Mouse (Mus musculus): Measurements from ENCODE around the gene Dctd. TPM values are rescaled to one million over a fixed set of nuclear protein-coding genes. Genes with fewer than 3 reads are reported as not detected.
"Not testable (repeated sequence)": the region's sequence is repeated elsewhere in the genome, so short reads cannot be mapped to it uniquely, and the experiment has no call there.

The Dctd gene
- polyA plus RNA-seq, 1 experiment = 16.1 TPM

DNA sequence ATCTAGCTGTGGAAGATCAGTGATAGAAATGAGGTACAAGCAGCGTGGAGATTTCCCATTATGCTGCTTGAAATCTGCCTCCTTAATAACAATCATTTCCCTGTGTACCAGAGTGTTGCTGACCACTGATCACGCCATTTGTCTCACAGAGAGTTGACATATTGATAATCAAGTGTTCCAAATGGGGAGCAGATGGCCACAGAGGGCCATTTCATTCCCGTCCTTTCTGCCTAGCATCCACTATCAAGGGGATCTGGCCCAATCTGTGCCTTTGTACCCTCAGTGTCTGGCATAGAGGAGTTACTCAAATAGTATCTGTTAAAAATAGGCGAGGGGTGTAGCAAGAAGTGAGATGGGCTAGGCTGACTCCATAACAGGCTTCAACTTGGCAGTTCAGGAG, 78.5 kb downstream of the Dctd start:
- TF ChIP-seq POLR2A (IDR thresholded peaks at IDR 0.05; ENCODE audit: extremely low read depth, insufficient read depth, low read length) = no peak
- no peak for TF ChIP-seq CTCF (IDR thresholded peaks at IDR 0.05; ENCODE audit: extremely low read depth, insufficient read depth, low read length)
- Histone ChIP-seq H3K27ac (ENCODE audit: insufficient read depth, low read length) (no peak overlapping the region), H3K4me1 (ENCODE audit: control insufficient read depth, insufficient read depth, low read length) (no peaks in the 10 kb centered on the region), H3K4me3 (ENCODE audit: insufficient read depth, low read length) (no peak overlapping the region)

DNA sequence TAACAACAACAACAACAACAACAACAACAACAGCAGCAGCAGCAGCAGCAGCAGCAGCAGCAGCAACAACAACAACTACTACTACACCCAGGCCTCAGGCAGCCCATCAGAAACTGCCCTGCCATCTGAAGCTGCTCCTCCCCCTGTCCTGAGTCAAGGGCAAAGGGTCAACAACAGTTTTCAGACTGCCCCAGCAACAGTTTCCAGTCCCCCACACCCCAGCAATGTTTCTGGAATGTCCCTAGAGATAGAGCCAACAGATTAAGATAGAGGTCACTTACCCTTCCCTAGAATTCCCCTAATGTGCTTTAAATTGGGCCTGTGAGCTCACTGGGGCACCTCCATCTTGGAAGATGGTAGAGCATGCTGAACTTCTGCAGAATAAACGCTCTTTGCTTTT, 79.0 kb downstream of the Dctd start:
- H3K27ac ChIP-seq (ENCODE audit: insufficient read depth, low read length) = no peak overlapping the region
- no peaks in the 10 kb centered on the region for H3K4me1 ChIP-seq (ENCODE audit: control insufficient read depth, insufficient read depth, low read length)
- no peak overlapping the region for H3K4me3 ChIP-seq (ENCODE audit: insufficient read depth, low read length)
- TF ChIP-seq POLR2A (IDR thresholded peaks at IDR 0.05; ENCODE audit: extremely low read depth, insufficient read depth, low read length) = no peak
- no peak for TF ChIP-seq CTCF (IDR thresholded peaks at IDR 0.05; ENCODE audit: extremely low read depth, insufficient read depth, low read length)

DNA sequence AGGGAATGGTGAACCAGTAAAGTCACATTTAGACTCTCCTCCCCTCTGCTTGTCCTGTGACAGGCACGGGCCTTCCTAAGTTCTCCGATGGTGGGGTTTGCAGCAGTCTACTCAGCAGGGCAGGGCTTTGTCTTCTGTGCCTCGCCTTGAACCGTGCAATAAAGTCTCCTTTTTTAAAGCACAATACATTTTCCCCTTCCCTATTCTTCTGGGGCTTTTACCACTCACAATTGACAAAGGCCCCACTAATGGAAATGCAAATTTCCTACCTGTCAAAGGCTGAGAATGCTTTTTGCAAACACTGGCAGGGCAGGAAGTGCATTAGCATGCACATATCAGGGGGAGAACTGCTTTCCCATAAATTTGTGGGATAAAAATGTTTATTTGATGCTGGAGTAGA, 80.1 kb downstream of the Dctd start:
- TF ChIP-seq CTCF (IDR thresholded peaks at IDR 0.05; ENCODE audit: extremely low read depth, insufficient read depth, low read length) (no peak), POLR2A (IDR thresholded peaks at IDR 0.05; ENCODE audit: extremely low read depth, insufficient read depth, low read length) (no peak)
- Histone ChIP-seq H3K27ac (ENCODE audit: insufficient read depth, low read length) (no peak overlapping the region), H3K4me3 (ENCODE audit: insufficient read depth, low read length) (no peak overlapping the region), H3K4me1 (ENCODE audit: control insufficient read depth, insufficient read depth, low read length) (peaks cover 2% of the 10 kb centered on the region; the same call in 1 of the 2 replicates)

GRCm38 (mm10) chr8:48180146-48180545, 81.3 kb downstream of the Dctd start:
- H3K27ac ChIP-seq (ENCODE audit: insufficient read depth, low read length); H3K4me1 ChIP-seq (ENCODE audit: control insufficient read depth, insufficient read depth, low read length); H3K4me3 ChIP-seq (ENCODE audit: insufficient read depth, low read length): not testable (repeated sequence)

- no peak overlapping the region for H3K27ac ChIP-seq (ENCODE audit: insufficient read depth, low read length)
- H3K4me3 ChIP-seq (ENCODE audit: insufficient read depth, low read length) = no peak overlapping the region
- TF ChIP-seq POLR2A (IDR thresholded peaks at IDR 0.05; ENCODE audit: extremely low read depth, insufficient read depth, low read length) = no peak
- no peak for TF ChIP-seq CTCF (IDR thresholded peaks at IDR 0.05; ENCODE audit: extremely low read depth, insufficient read depth, low read length)
- peaks cover 2% of the 10 kb centered on the region; the same call in 1 of the 2 replicates for H3K4me1 ChIP-seq (ENCODE audit: control insufficient read depth, insufficient read depth, low read length)
Measured at GRCm38 (mm10) chr8:48181000-48181399, 82.1 kb downstream of the Dctd start.

- no peak overlapping the region for H3K4me3 ChIP-seq (ENCODE audit: insufficient read depth, low read length)
- peaks cover 2% of the 10 kb centered on the region; the same call in 1 of the 2 replicates for H3K4me1 ChIP-seq (ENCODE audit: control insufficient read depth, insufficient read depth, low read length)
- no peak overlapping the region for H3K27ac ChIP-seq (ENCODE audit: insufficient read depth, low read length)
- TF ChIP-seq POLR2A (IDR thresholded peaks at IDR 0.05; ENCODE audit: extremely low read depth, insufficient read depth, low read length) (no peak), CTCF (IDR thresholded peaks at IDR 0.05; ENCODE audit: extremely low read depth, insufficient read depth, low read length) (no peak)
Measured at GRCm38 (mm10) chr8:48183758-48184157, 84.9 kb downstream of the Dctd start.

DNA sequence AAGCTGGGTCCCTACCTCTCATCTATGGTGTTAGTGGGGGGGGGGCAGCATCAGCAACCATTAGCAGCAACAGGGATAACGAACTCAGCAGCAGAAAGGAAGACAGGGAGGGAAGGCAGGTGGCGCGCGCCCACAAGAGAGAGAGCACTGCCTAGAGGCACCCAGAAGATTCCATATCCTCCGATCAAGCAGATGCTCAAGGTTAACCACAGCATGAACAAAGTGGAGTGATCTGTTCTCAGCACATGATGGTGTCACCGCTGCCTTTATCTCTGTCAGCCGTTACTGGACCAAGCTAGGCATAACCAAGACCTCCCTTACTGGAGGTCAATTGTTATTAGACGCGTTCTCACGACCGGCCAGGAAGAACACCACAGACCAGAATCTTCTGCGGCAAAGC, 89.7 kb downstream of the Dctd start:
- TF ChIP-seq CTCF (IDR thresholded peaks at IDR 0.05; ENCODE audit: extremely low read depth, insufficient read depth, low read length) (no peak), POLR2A (IDR thresholded peaks at IDR 0.05; ENCODE audit: extremely low read depth, insufficient read depth, low read length) (no peak)

DNA sequence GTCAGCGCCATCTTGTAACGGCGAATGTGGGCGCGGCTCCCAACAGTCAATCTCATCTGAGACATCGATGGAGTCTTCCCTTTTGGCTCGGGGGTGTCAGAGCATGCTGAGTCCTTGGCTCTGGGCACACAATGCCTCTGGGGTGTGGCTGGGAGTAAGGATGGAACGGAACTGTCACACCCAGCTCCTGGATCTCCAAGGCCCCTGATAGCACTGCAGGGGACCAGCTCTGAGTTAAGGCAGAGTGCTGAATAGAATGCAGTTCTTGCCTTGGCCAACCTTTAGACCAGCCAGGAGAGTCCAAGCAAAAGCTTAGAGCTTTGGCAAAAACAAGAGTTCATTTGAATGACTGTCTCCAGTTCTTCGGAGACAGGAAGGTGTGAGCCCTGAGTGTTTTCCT, 97.1 kb downstream of the Dctd start:
- Histone ChIP-seq H3K4me3 (ENCODE audit: insufficient read depth, low read length) (no peak overlapping the region), H3K27ac (ENCODE audit: insufficient read depth, low read length) (no peak overlapping the region), H3K4me1 (ENCODE audit: control insufficient read depth, insufficient read depth, low read length) (no peaks in the 10 kb centered on the region)
- TF ChIP-seq POLR2A (IDR thresholded peaks at IDR 0.05; ENCODE audit: extremely low read depth, insufficient read depth, low read length) (no peak), CTCF (IDR thresholded peaks at IDR 0.05; ENCODE audit: extremely low read depth, insufficient read depth, low read length) (no peak)

More for the DNA sequence above, 89.7 kb downstream of the Dctd start:
- H3K4me3 ChIP-seq (ENCODE audit: insufficient read depth, low read length) = no peak overlapping the region
- peaks cover 2% of the 10 kb centered on the region; the same call in 1 of the 2 replicates for H3K4me1 ChIP-seq (ENCODE audit: control insufficient read depth, insufficient read depth, low read length)
- H3K27ac ChIP-seq (ENCODE audit: insufficient read depth, low read length) = no peak overlapping the region

DNA sequence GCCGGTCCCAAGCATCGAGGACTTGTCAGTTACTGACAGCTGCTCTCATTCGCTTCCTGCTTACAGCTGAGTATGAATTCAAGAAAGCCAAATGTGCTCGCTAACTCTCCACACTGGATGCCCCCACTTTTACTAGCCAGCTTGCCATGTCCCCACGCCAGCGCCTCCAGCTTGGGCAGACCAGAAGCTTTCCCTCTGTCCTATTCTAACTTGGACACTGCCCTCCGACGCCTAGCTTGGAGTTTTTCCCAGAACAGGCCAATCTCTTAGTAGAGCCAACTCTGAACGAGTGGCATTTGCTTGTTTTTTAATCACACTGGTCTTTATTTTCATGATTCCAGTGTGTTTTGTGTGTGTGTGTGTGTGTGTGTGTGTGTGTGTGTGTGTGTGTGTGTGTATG, 100.3 kb downstream of the Dctd start:
- Histone ChIP-seq H3K4me1 (ENCODE audit: control insufficient read depth, insufficient read depth, low read length) (no peaks in the 10 kb centered on the region), H3K27ac (ENCODE audit: insufficient read depth, low read length) (no peak overlapping the region), H3K4me3 (ENCODE audit: insufficient read depth, low read length) (no peak overlapping the region)
- TF ChIP-seq CTCF (IDR thresholded peaks at IDR 0.05; ENCODE audit: extremely low read depth, insufficient read depth, low read length) (no peak), POLR2A (IDR thresholded peaks at IDR 0.05; ENCODE audit: extremely low read depth, insufficient read depth, low read length) (no peak)

- H3K4me1 ChIP-seq (ENCODE audit: control insufficient read depth, insufficient read depth, low read length) = no peaks in the 10 kb centered on the region
- TF ChIP-seq CTCF (IDR thresholded peaks at IDR 0.05; ENCODE audit: extremely low read depth, insufficient read depth, low read length) (no peak), POLR2A (IDR thresholded peaks at IDR 0.05; ENCODE audit: extremely low read depth, insufficient read depth, low read length) (no peak)
- H3K27ac ChIP-seq (ENCODE audit: insufficient read depth, low read length) = no peak overlapping the region
- H3K4me3 ChIP-seq (ENCODE audit: insufficient read depth, low read length) = no peak overlapping the region
Measured at GRCm38 (mm10) chr8:48202632-48203031, 103.7 kb downstream of the Dctd start.

Other genes with a start within 250 kb of the Dctd start
- gene Wwc2, start 108.2 kb upstream of the Dctd start, polyA plus RNA-seq (2012; rRNA removed) = 10.1 and 10.5 TPM in 2 replicates

Data from cortical plate, adult 2 months (tissue).